Mouse (Mus musculus) Patski (cell line): ENCODE results near the gene Tmem164. TPM values are rescaled to one million over a fixed set of nuclear protein-coding genes. Genes with fewer than 3 reads are reported as not detected.

Source experiments
- ATAC-seq: fragments of 100-300 bp; one replicate; pipeline ENCODE4 v1.8.0; 2021
- CTCF ChIA-PET: fragments of 350-600 bp; sonication (Branson Sonifier 250); formaldehyde crosslinking; loops from one replicate; lab custom pipeline; 2022; ENCODE audit warnings: inconsistent platforms; lab: Charles Lee
- POLR2A ChIA-PET: fragments of 350-600 bp; sonication (Branson Sonifier 250); formaldehyde crosslinking; loops from one replicate; lab custom pipeline; 2022; ENCODE audit warnings: antibody characterized with exemption, inconsistent platforms; lab: Charles Lee
- DNase-seq: peaks from one replicate; pipeline ENCODE4 v3.0.0-alpha.2; 2011; ENCODE audit warnings: low read depth, low spot score
- H3K27me3 ChIP-seq: fragments of 371-371 bp; one replicate; pipeline ENCODE4 v1.5.1; 2021
- CTCF ChIP-seq: fragments of 100-300 bp; IDR thresholded peaks from one replicate; pipeline ENCODE4 v1.5.1; 2021
- in situ Hi-C: fragments of 300-500 bp; cut with MboI; formaldehyde crosslinking; loops from 3 replicates; pipeline ENCODE4 v1.11.1; 2018; ENCODE audit warnings: low pct_unique_long_range_greater_than_20kb, mixed read lengths
- polyA plus RNA-seq: library from polyadenylated mRNA; unstranded; gene quantifications from one replicate; pipeline ENCODE4 v1.2.3, GENCODE M21; 2021

Gene Tmem164
- polyA plus RNA-seq, 1 experiment from 2014 or later: 39.1 TPM

GRCm38 (mm10) chrX:142685676-142686075, 4.5 kb downstream of the Tmem164 start:
- ATAC-seq (no peak), DNase-seq (no peak)
- TF ChIP-seq CTCF: no peak
- in situ Hi-C loops: loop anchor here (10.0 kb wide), 1 partner anchor 359 kb away; no protein-coding TSS in a partner anchor
- ChIA-PET POLR2A (no interaction called here), CTCF (interaction anchor here (1.0 to 1.9 kb wide), 2 partner anchors 11 to 40 kb away, joined by 3 to 4 read pairs; no protein-coding TSS in a partner anchor)
- H3K27me3 ChIP-seq: peaks cover 7% of the 10 kb centered on the region

DNA sequence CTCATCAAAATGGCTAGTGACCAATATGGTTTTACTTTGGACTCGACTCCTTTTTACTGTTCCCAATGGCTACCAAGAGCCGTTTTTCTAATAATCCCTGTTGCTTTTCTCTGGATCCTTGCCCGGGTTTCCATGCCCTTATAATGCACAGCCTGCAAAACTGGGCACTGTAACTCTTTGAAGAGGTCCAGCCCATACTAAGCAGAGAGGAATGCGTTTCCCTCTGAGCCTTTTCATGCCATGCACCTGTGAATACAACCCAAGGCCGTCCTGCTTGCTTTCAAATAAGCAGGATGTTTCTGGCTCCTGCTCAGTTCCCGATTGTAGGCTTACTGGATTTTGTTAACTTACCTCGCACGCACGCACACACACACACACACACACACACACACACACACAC, 7.3 kb downstream of the Tmem164 start:
- ATAC-seq (no peak), DNase-seq (no peak)
- H3K27me3 ChIP-seq: peaks cover 7% of the 10 kb centered on the region
- TF ChIP-seq CTCF: no peak
- ChIA-PET CTCF (interaction anchor here (1.1 kb wide), 1 partner anchor 17 kb away, joined by 3 read pairs; no protein-coding TSS in a partner anchor), POLR2A (no interaction called here)
- in situ Hi-C loops: loop anchor here (10.0 kb wide), 1 partner anchor 356 kb away; no protein-coding TSS in a partner anchor

DNA sequence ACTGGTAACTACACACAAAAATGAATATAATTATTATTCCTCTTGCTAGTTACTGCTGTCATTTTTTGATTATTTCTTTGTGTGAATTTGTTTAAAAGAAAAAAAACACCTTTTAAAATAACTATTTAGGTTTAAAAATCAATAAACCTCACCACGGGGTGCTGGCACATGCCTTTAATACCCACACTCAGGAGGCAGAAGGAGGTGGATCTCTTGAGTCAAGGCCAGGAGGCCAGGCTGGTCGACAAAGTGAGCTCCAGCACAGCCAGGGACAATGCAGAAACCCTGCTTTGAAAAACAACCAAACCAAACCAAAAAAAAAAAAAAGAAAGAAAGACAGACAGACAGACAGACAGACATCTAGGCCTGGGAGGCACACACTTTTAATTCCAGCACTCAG, 12.1 kb downstream of the Tmem164 start:
- no peak for TF ChIP-seq CTCF
- DNase-seq (no peak), ATAC-seq (no peak)
- in situ Hi-C loops: no loop called here
- peaks cover 11% of the 10 kb centered on the region for H3K27me3 ChIP-seq
- ChIA-PET POLR2A (interaction anchor here (0.7 kb wide), 1 partner anchor 102 kb away, joined by 5 read pairs; no protein-coding TSS in a partner anchor), CTCF (interaction anchor here (0.6 to 1.3 kb wide), 2 partner anchors 8 to 15 kb away, joined by 3 to 5 read pairs; no protein-coding TSS in a partner anchor)

DNA sequence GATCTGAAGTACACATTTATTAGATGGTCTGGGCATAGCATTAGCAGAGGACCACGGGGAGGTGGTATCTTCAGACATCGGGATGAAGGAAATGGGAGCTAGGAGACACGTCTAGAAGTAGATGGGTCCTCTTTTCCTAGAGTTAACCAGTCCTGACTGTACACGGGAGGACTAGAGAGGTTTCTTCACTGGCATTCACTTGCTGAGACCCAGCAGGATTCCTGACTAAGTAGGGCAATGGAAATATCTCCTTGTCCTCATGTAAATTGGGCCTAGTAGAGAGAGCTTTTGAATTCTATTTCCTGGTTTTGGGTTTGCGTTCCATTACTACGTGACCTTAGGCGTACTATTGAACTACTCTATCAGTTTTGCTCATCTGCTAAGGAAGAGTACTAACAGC, 13.1 kb downstream of the Tmem164 start:
- ChIA-PET POLR2A (no interaction called here), CTCF (interaction anchor here (0.8 kb wide), 1 partner anchor 11 kb away, joined by 3 read pairs; no protein-coding TSS in a partner anchor)
- no peak for TF ChIP-seq CTCF
- DNase-seq (no peak), ATAC-seq (no peak)
- in situ Hi-C loops: no loop called here
- H3K27me3 ChIP-seq: peaks cover 11% of the 10 kb centered on the region

- DNase-seq (no peak), ATAC-seq (no peak)
- CTCF ChIA-PET: no interaction called here
- POLR2A ChIA-PET: no interaction called here
- H3K27me3 ChIP-seq: peaks cover 8% of the 10 kb centered on the region
- TF ChIP-seq CTCF: no peak
- in situ Hi-C loops: no loop called here
These were observed 13.7 kb downstream of the Tmem164 start for GRCm38 (mm10) chrX:142694856-142695255.

GRCm38 (mm10) chrX:142696789-142697188, 15.6 kb downstream of the Tmem164 start:
- ChIA-PET POLR2A (interaction anchor here (0.6 kb wide), 1 partner anchor 17 kb away, joined by 4 read pairs; no protein-coding TSS in a partner anchor), CTCF (interaction anchor here (1.2 kb wide), 1 partner anchor 12 kb away, joined by 3 read pairs; no protein-coding TSS in a partner anchor)
- no peak for TF ChIP-seq CTCF
- peaks cover 4% of the 10 kb centered on the region for H3K27me3 ChIP-seq
- DNase-seq: no peak
- ATAC-seq: no peak
- in situ Hi-C loops: no loop called here

DNA sequence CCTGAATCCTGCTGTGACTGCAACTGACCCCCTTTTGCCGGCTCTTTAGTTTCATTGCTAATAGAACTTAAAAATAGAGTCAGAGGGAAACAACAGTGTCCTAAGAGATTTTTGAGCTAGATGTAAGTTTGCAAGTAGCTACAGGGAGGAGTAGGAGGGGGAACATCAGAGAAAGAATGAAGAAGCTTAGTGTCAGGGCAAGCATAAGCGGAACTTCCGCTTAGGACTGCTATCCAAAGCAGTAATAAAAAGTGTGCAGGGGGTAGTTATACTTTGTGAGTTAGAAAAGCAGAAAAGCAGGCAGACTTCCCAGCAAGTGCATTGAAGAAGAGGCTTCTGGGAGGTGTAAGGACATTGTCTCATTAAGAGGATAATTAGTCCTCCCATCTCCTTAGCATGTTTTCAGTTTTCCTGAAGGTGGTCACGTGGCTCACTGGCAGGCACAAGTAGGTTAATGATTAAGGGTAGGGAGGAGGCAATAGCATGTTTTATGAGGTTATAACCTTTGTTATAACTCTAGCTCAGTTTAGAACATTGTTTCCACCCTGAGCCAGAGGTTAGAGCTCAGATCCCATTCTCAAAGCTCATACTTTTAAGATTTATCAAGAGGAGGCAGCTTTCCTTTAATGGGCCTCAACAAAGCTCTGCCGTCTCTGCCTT, 16.5 kb downstream of the Tmem164 start:
- ChIA-PET CTCF (interaction anchor here (1.2 kb wide), 1 partner anchor 12 kb away, joined by 3 read pairs; no protein-coding TSS in a partner anchor), POLR2A (no interaction called here)
- DNase-seq (no peak), ATAC-seq (no peak)
- H3K27me3 ChIP-seq: peaks cover 4% of the 10 kb centered on the region
- in situ Hi-C loops: no loop called here
- no peak for TF ChIP-seq CTCF

DNA sequence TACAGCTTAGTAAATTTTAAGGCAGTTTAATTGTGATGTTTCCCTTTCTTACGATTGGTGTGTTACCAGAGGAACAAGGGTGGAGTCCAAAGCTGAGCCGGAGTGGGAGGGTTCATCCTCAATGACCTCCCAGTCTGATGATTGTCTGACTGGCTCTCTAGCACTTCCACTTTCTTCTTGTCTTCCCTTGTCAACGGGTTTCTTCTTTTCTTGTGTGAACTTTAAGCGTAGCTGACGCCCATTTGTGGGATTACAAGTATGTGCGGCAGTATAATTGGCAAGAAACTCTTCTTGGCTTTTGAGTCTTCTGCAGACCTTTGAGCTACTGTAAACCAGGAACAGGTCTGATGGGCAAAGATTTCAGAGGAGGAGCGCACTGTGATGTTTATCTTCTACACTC, 17.0 kb downstream of the Tmem164 start:
- peaks cover 4% of the 10 kb centered on the region for H3K27me3 ChIP-seq
- POLR2A ChIA-PET: no interaction called here
- DNase-seq (no peak), ATAC-seq (no peak)
- CTCF ChIA-PET: interaction anchor here (1.1 kb wide), 1 partner anchor 11 kb away, joined by 3 read pairs; no protein-coding TSS in a partner anchor
- no peak for TF ChIP-seq CTCF
- in situ Hi-C loops: no loop called here

DNA sequence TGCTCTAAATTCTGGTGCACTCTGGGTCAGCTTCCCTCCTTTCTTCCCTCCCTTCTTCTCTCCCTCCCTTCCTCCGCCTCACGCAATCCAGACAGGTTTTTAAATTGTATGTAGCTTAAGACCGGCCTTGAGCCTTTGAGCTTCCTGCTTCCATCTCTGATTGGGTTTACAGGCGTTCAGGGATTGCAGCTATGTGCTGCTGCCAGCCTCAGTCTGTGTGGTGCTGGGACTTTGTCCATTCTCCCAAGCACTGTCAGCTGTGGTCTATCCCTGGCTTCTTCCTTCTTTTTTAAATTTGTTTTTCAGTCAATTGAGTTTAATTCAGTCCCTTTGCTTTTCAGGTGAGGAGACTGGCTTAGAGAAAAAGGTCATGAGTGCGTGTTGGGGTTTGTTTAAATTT, 20.9 kb downstream of the Tmem164 start:
- H3K27me3 ChIP-seq: peaks cover 3% of the 10 kb centered on the region
- ChIA-PET POLR2A (interaction anchor here (0.6 kb wide), 1 partner anchor 100 kb away, joined by 3 read pairs; no protein-coding TSS in a partner anchor), CTCF (no interaction called here)
- DNase-seq: no peak
- in situ Hi-C loops: no loop called here
- ATAC-seq: no peak
- no peak for TF ChIP-seq CTCF

DNA sequence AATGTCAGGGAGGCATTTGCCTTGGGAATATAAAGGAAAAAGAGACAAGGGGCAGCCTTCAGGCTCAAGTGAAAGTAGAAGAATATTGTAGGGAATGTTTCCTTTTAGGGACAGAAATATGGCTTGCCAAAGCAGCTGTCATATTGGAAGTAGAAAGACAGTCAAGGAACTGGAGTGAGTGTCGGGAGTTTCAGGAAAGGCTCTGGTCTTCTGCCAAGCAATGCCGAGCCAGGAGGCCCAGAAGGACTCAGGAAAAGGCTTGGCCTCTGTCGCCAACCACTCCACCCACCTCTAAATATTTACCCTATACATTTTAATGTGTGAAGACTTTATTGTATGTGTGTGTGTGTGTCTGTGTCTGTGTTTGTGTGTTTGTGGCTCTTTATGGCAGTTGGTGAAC, 21.4 kb downstream of the Tmem164 start:
- no peak for TF ChIP-seq CTCF
- ChIA-PET POLR2A (interaction anchor here (0.6 kb wide), 1 partner anchor 99 kb away, joined by 3 read pairs; no protein-coding TSS in a partner anchor), CTCF (no interaction called here)
- ATAC-seq: no peak
- DNase-seq: no peak
- H3K27me3 ChIP-seq: peaks cover 3% of the 10 kb centered on the region
- in situ Hi-C loops: no loop called here

GRCm38 (mm10) chrX:142703953-142704352, 22.7 kb downstream of the Tmem164 start:
- ATAC-seq (no peak), DNase-seq (no peak)
- in situ Hi-C loops: no loop called here
- CTCF ChIA-PET: no interaction called here
- POLR2A ChIA-PET: no interaction called here
- H3K27me3 ChIP-seq: peaks cover 3% of the 10 kb centered on the region
- no peak for TF ChIP-seq CTCF
